Comparison of ENCODE assay signal across 8 mouse cellular contexts in genomic region chr7:142532671-142533058, GRCm38 (mm10). TPM values are rescaled to one million over a fixed set of nuclear protein-coding genes. Genes with fewer than 3 reads are reported as not detected.
A peak's percentile ranks its signal among the peaks of the same experiment; 100 is the strongest.
DNase-seq lines count a peak whose midpoint lies in the region; ATAC-seq and TF ChIP-seq lines count a peak whose summit lies in the region.

TSS of gene Mrpl23 (plus strand) at chr7:142532686.

- no peak for DNase-seq in cerebellum, adult 2 months
- no peak for DNase-seq in cerebellum, adult 18-20 months
- no peak for DNase-seq in thymus, adult 2 months
- DNase-seq in thymus, postnatal 25 days = no peak
- DNase-seq in midbrain, postnatal 0 days (ENCODE audit: low spot score) = no peak
- DNase-seq in cerebellum, adult 8-10 months = no peak

- 4% methylated on average over 17 of the region's 17 CpGs for WGBS in cerebellum, adult 2 months
- 4% methylated on average over 17 of the region's 17 CpGs for WGBS in thymus, adult 2 months
- WGBS in intestine, embryonic 15.5 days = 6% methylated on average over 17 of the region's 17 CpGs
- 5% methylated on average over 15 of the region's 17 CpGs for WGBS in midbrain, postnatal 0 days

- H3K9ac ChIP-seq in intestine, embryonic 15.5 days = peak within 1 kb of the TSS; percentile 75
- H3K9ac ChIP-seq in midbrain, postnatal 0 days (replicated peaks; ENCODE audit: low read length, poor library complexity, severe bottlenecking) = peak within 1 kb of the TSS; percentile 75

- H3K27ac ChIP-seq in cerebellum, adult 2 months (ENCODE audit: insufficient read depth, low read length) = peak within 1 kb of the TSS; percentile 33; the same call in 1 of the 2 replicates
- no peak within 1 kb of the TSS for H3K27ac ChIP-seq in thymus, adult 2 months (ENCODE audit: control insufficient read depth, insufficient read depth, low read length)
- H3K27ac ChIP-seq in intestine, embryonic 15.5 days = peak within 1 kb of the TSS; percentile 97
- peak within 1 kb of the TSS; percentile 74 for H3K27ac ChIP-seq in midbrain, postnatal 0 days (ENCODE audit: low read depth, low read length)

- peaks cover 7% of the 10 kb centered on the region for H3K4me1 ChIP-seq in cerebellum, adult 2 months (ENCODE audit: control insufficient read depth, insufficient read depth, low read length)
- H3K4me1 ChIP-seq in thymus, adult 2 months (replicated peaks; ENCODE audit: control insufficient read depth, insufficient read depth, low read length) = peaks cover 14% of the 10 kb centered on the region
- peaks cover 62% of the 10 kb centered on the region for H3K4me1 ChIP-seq in intestine, embryonic 15.5 days (replicated peaks)
- H3K4me1 ChIP-seq in midbrain, postnatal 0 days (ENCODE audit: insufficient read depth, low read length) = peaks cover 8% of the 10 kb centered on the region; the same call in 1 of the 2 replicates

- peak within 1 kb of the TSS; percentile 93 for H3K4me3 ChIP-seq in cerebellum, adult 2 months (replicated peaks; ENCODE audit: insufficient read depth, low read depth, low read length)
- peak within 1 kb of the TSS; percentile 82 for H3K4me3 ChIP-seq in thymus, adult 2 months (ENCODE audit: control insufficient read depth, insufficient read depth, low read length)
- H3K4me3 ChIP-seq in intestine, embryonic 15.5 days (replicated peaks) = peak within 1 kb of the TSS; percentile 64
- H3K4me3 ChIP-seq in midbrain, postnatal 0 days (ENCODE audit: low read depth, low read length) = peak within 1 kb of the TSS; percentile 76

- H3K27me3 ChIP-seq in cerebellum, adult 2 months (ENCODE audit: control insufficient read depth, insufficient read depth, low read length) = no peaks in the 10 kb centered on the region
- no peaks in the 10 kb centered on the region for H3K27me3 ChIP-seq in thymus, adult 2 months (ENCODE audit: control insufficient read depth, insufficient read depth, low read length)
- no peaks in the 10 kb centered on the region for H3K27me3 ChIP-seq in intestine, embryonic 15.5 days (replicated peaks)
- no peaks in the 10 kb centered on the region for H3K27me3 ChIP-seq in midbrain, postnatal 0 days (ENCODE audit: insufficient read depth, low read length)

- ATAC-seq in intestine, embryonic 15.5 days = peak; percentile 52
- peak; percentile 73 for ATAC-seq in midbrain, postnatal 0 days (ENCODE audit: low FRiP score)
- no peak; the same call in 1 of the 2 replicates for ATAC-seq in erythroid progenitor cell, adult 5-6 weeks (replicated peaks; ENCODE audit: low FRiP score, poor library complexity, severe bottlenecking)

- H3K36me3 ChIP-seq in thymus, adult 2 months (ENCODE audit: control insufficient read depth, insufficient read depth, low read length) = no peaks in the 10 kb centered on the region
- no peaks in the 10 kb centered on the region for H3K36me3 ChIP-seq in intestine, embryonic 15.5 days
- H3K36me3 ChIP-seq in midbrain, postnatal 0 days (ENCODE audit: insufficient read depth, low read length) = no peaks in the 10 kb centered on the region; the same call in 1 of the 2 replicates

- no peak for TF ChIP-seq POLR2A in cerebellum, adult 2 months (IDR thresholded peaks at IDR 0.05; ENCODE audit: borderline replicate concordance, insufficient read depth, low read length)
- TF ChIP-seq POLR2A in thymus, adult 2 months (IDR thresholded peaks at IDR 0.05; ENCODE audit: control insufficient read depth, extremely low read depth, insufficient read depth, low read length, poor library complexity) = no peak

- H3K9me3 ChIP-seq in intestine, embryonic 15.5 days = no peaks in the 10 kb centered on the region
- H3K9me3 ChIP-seq in midbrain, postnatal 0 days (ENCODE audit: low read length) = no peaks in the 10 kb centered on the region

- peak within 1 kb of the TSS; percentile 85 for H3K4me2 ChIP-seq in intestine, embryonic 15.5 days (replicated peaks)
- peak within 1 kb of the TSS; percentile 73 for H3K4me2 ChIP-seq in midbrain, postnatal 0 days (ENCODE audit: low read depth, low read length, poor library complexity, severe bottlenecking)

- no peak for TF ChIP-seq CTCF in cerebellum, adult 2 months (IDR thresholded peaks at IDR 0.05; ENCODE audit: borderline replicate concordance, insufficient read depth, low read depth, low read length)
- TF ChIP-seq CTCF in thymus, adult 2 months (IDR thresholded peaks at IDR 0.05; ENCODE audit: borderline replicate concordance, control insufficient read depth, extremely low read depth, insufficient read depth, low read length, poor library complexity) = no peak
- no peak for TF ChIP-seq CTCF in midbrain, postnatal 0 days (IDR thresholded peaks at IDR 0.05)

RNA-seq across cellular contexts. Expression of gene Mrpl23, which starts in this region (rescaled TPM):
- polyA plus RNA-seq in cerebellum, adult 2 months (2012; rRNA removed) = 81.9 and 87.2 TPM in 2 replicates
- polyA plus RNA-seq in thymus, adult 2 months (2012; rRNA removed) = 16.7 and 21.3 TPM in 2 replicates
- 44.9 and 57.4 TPM in 2 replicates for polyA plus RNA-seq in intestine, embryonic 15.5 days (2015; fragmentation: Nextera tagmentation; extraction: Ambion mirVana)
- 56.3 and 60.8 TPM in 2 replicates for total RNA-seq in midbrain, postnatal 0 days (2014; rRNA removed)
- 24.6 and 30.1 TPM in 2 replicates for polyA plus RNA-seq in midbrain, postnatal 0 days (2015; fragmentation: Nextera tagmentation; extraction: Ambion mirVana)
- total RNA-seq in erythroid progenitor cell, adult 5-6 weeks (2015; ENCODE audit: low replicate concordance) = 9.6 TPM in 1 of 2 replicates, not detected in the other
- 0.13 TPM in 1 of 2 replicates, not detected in the other for total RNA-seq in erythroid progenitor cell, adult 5-6 weeks (2017; ENCODE audit: low replicate concordance)
